8 mouse cellular contexts compared by ENCODE assay signal in genomic region chr2:35463372-35464088, GRCm38 (mm10). TPM values are rescaled to one million over a fixed set of nuclear protein-coding genes. Genes with fewer than 3 reads are reported as not detected.
DNase-seq lines count a peak whose midpoint lies in the region; ATAC-seq and TF ChIP-seq lines count a peak whose summit lies in the region.

No protein-coding gene starts in this region.

- peak; percentile 28; the same call in 1 of the 2 replicates for TF ChIP-seq POLR2A in lung, adult 2 months (IDR thresholded peaks at IDR 0.05; ENCODE audit: borderline replicate concordance, extremely low read depth, low read depth, low read length)

- no peaks in the 10 kb centered on the region for H3K9me3 ChIP-seq in neural tube, embryonic 12.5 days

- H3K4me1 ChIP-seq in lung, adult 2 months (ENCODE audit: control insufficient read depth, insufficient read depth, low read length) = peaks cover 4% of the 10 kb centered on the region; the same call in 1 of the 2 replicates
- H3K4me1 ChIP-seq in neural tube, embryonic 12.5 days = peaks cover 18% of the 10 kb centered on the region

- WGBS in lung, adult 2 months = 33% methylated on average over 19 of the region's 19 CpGs
- WGBS in neural tube, embryonic 12.5 days = 13% methylated on average over 19 of the region's 19 CpGs

- no peaks in the 10 kb centered on the region for H3K36me3 ChIP-seq in neural tube, embryonic 12.5 days

- TF ChIP-seq CTCF in lung, adult 2 months (IDR thresholded peaks at IDR 0.05; ENCODE audit: insufficient read depth, low read length) = no peak

- H3K27me3 ChIP-seq in neural tube, embryonic 12.5 days (replicated peaks) = peaks cover 16% of the 10 kb centered on the region

- no peak overlapping the region for H3K27ac ChIP-seq in neural tube, embryonic 12.5 days

- H3K9ac ChIP-seq in neural tube, embryonic 12.5 days = no peak overlapping the region

- DNase-seq in CD8-positive naive resting alpha-beta T cell, adult 2 months (ENCODE audit: low read depth in 2 of 2, low spot score in 2 of 2) = peak; percentile 49 to 60
- peak; percentile 97 for DNase-seq in ZHBTc4 (ENCODE audit: low read depth, low spot score)
- peak; percentile 45 for DNase-seq in gastrocnemius, postnatal 10 days
- DNase-seq in induced T-regulatory cell, adult 2 months (ENCODE audit: low read depth) = peak; percentile 91
- DNase-seq in lung, adult 2 months = no peak
- peak; percentile 81 for DNase-seq in yolk sac, embryonic 10.5 days (ENCODE audit: low spot score)
- no peak for DNase-seq in layer of hippocampus, adult 8-10 months (ENCODE audit: low spot score in 2 of 2)

- peak overlapping the region; percentile 45 for H3K4me2 ChIP-seq in neural tube, embryonic 12.5 days (replicated peaks)

- ATAC-seq in neural tube, embryonic 12.5 days (ENCODE audit: low FRiP score, low read depth) = peak; percentile 69; the same call in 1 of the 2 replicates

- H3K4me3 ChIP-seq in lung, adult 2 months (replicated peaks; ENCODE audit: extremely low read depth, low read depth, low read length) = no peak overlapping the region
- no peak overlapping the region for H3K4me3 ChIP-seq in neural tube, embryonic 12.5 days

RNA-seq across cellular contexts. Expression of gene Ggta1, which starts 0.5 kb away (rescaled TPM):
- total RNA-seq in gastrocnemius, postnatal 10 days (2021) = 10 to 100 TPM; 13.2 to 17.0 TPM
- 17.8 and 24.4 TPM in 2 replicates for polyA plus RNA-seq in lung, adult 2 months (2012; rRNA removed)
- polyA plus RNA-seq in neural tube, embryonic 12.5 days (2016; fragmentation: Nextera tagmentation; extraction: Ambion mirVana) = 9.0 and 9.5 TPM in 2 replicates
- total RNA-seq in layer of hippocampus, adult 8-10 months (2022) = 10 to 100 TPM in 2 of 4 experiments, 1 to 10 TPM in 2; 2.6 to 16.0 (median 6.7) TPM

Comparison
In these comparisons a context has a peak if more than half of its experiments do, and no peak if none do; other contexts are left out.
1. DNase-seq: peak in CD8-positive naive resting alpha-beta T cell, adult 2 months (2 of 2), ZHBTc4 (single experiment), gastrocnemius, postnatal 10 days (single experiment), induced T-regulatory cell, adult 2 months (single experiment) and yolk sac, embryonic 10.5 days (single experiment); none in lung, adult 2 months (single experiment) and layer of hippocampus, adult 8-10 months (0 of 2).